Mouse (Mus musculus) brain, embryonic 14.5 days (tissue): ENCODE measurements at regions not wholly inside any gene's neighbourhood (a gene's known extent, or its start where the extent isn't known, plus 50 kb on each side); places are given as distances from the start of the nearest gene placed in this dataset.

ENCODE experiments used
- CTCF ChIP-seq: fragments of 200-500 bp; IDR thresholded peaks from 2 replicates; pipeline ENCODE4 v1.5.1; 2012; ENCODE audit warnings: inconsistent platforms, mild to moderate bottlenecking, moderate library complexity, borderline replicate concordance; ENCODE audit not compliant: insufficient read depth, insufficient read length; ENCODE audit errors: extremely low read depth
- POLR2A ChIP-seq: fragments of 200-500 bp; IDR thresholded peaks from 2 replicates; pipeline ENCODE4 v1.6.1; 2012; ENCODE audit warnings: mild to moderate bottlenecking, inconsistent platforms, borderline replicate concordance; ENCODE audit not compliant: poor library complexity, insufficient read depth, insufficient read length, severe bottlenecking; ENCODE audit errors: extremely low read depth

DNA sequence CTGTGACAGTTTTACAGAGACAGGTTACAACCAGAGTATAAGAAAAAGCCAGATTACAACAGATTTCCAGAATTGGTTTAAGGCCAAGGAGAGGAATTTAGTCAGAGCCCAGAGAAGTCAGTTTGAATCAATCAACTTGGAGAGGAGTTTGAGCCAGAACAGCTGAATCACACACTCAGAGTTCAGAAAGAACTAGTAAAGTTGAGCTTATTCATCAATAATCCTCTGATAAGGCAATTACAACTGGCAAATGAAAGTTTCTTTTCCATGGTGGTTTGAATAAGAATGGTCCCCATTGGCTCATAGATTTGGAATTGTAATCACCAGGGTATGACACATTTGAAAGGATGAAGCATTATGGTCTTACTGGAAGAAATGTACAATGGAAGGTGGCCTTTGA, 116.5 kb upstream of the Gpc6 start:
- TF ChIP-seq CTCF (no peak), POLR2A (no peak)
